Mouse (Mus musculus): ENCODE data around the gene Csrnp1. TPM values are rescaled to one million over a fixed set of nuclear protein-coding genes. Genes with fewer than 3 reads are reported as not detected.
A peak's percentile ranks its signal among the peaks of the same experiment; 100 is the strongest.

Csrnp1 gene
- polyA plus RNA-seq, 1 experiment from 2014 or later: 9.1 TPM

DNA sequence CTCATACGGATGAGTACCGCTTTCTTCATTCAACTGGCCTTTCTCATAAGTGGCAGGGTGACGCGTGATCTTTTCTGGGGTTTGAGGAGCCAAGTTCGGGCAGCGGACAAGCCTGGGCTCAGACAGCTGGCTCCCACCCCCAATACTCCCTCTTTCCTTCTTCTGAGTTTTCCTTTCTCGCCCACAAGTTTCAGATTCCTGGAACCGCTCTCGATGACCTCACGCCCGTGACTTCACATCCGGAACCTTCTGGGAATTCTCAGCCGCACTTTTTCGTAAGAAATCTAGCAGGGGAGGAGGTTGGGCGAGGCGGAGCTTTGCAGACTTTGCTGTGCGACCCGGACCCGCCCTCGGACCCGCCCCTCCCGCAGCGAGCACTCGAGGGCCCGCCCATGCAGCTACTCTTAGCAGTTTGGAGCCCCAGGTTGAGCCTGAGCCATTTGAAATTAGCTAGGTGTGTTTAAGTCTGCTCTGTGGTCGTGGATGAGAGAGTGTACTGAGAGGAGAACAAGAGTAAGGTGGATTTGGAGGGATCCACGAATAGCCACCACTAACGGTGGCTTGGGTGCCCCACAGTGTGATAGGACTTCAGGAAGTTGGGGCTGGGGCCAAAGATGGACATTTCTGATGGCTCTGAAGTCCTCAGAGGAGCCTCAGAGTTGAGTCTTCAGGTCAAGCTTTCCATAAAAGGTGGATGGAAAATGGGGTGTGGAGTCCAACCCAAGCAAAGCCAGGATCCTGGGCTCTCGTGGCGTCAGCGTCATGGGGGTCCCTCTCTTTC lies 17.7 kb upstream of the Csrnp1 start:
- Histone ChIP-seq H3K27ac (peak overlapping the region; percentile 82), H3K27me3 (no peaks in the 10 kb centered on the region), H3K4me2 (peak overlapping the region; percentile 60), H3K9me3 (no peaks in the 10 kb centered on the region), H3K4me3 (peak overlapping the region; percentile 44), H3K4me1 (peaks cover 28% of the 10 kb centered on the region), H3K9ac (peak overlapping the region; percentile 31), H3K36me3 (no peaks in the 10 kb centered on the region)
- 11% methylated on average over 31 of the region's 31 CpGs for WGBS
- peak; percentile 82 for ATAC-seq (ENCODE audit: insufficient number of reproducible peaks, low FRiP score, low TSS enrichment, low read depth)

DNA sequence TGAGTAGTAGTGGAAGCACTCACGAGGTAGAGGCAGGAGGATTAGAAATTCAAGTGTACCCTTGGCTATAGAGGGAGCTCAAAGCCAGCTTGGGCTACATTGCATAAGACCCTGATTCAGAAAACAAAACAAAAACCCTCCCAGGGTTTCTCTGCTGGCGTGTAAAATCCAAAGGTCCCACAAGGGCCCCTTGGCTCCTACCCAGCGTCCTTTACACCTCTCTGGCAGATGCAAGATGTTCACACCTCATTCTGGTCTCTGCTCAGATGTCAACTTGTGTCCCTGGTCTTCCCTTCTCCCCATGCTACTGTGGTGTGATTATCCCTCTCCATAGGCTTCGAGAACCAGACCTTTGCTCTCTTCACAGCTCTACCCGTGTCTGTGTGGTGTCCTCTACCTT lies 16.3 kb upstream of the Csrnp1 start:
- no peak for ATAC-seq (ENCODE audit: insufficient number of reproducible peaks, low FRiP score, low TSS enrichment, low read depth)
- 74% methylated on average over 5 of the region's 5 CpGs for WGBS
- H3K9me3 ChIP-seq: no peaks in the 10 kb centered on the region
- no peak overlapping the region for H3K27ac ChIP-seq
- no peak overlapping the region for H3K9ac ChIP-seq
- no peak overlapping the region for H3K4me3 ChIP-seq
- no peak overlapping the region for H3K4me2 ChIP-seq
- peaks cover 24% of the 10 kb centered on the region for H3K4me1 ChIP-seq
- H3K36me3 ChIP-seq: no peaks in the 10 kb centered on the region
- H3K27me3 ChIP-seq: no peaks in the 10 kb centered on the region

DNA sequence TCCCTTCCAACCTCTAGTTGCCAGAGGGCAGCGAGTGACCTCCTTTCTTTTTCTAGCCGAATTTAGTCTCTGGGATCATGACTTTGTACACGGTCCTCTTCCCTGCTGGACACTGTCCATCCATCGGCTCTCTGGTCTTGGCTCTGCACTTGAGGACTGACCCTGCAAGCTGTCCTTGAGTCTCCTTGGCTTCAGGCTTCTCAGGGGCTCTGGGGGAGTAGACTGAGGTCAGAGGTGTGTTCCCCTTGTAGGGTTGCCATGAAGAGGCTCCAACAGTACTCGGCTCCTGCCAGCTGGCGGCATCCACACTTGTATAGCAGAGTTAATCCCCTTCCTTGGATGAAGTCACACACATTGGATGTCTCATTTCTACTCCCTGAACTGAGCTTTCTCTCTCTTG lies 15.2 kb upstream of the Csrnp1 start:
- WGBS: 77% methylated on average over 6 of the region's 6 CpGs
- ATAC-seq (ENCODE audit: insufficient number of reproducible peaks, low FRiP score, low TSS enrichment, low read depth): no peak
- Histone ChIP-seq H3K27ac (no peak overlapping the region), H3K4me3 (no peak overlapping the region), H3K4me1 (peaks cover 22% of the 10 kb centered on the region), H3K27me3 (no peaks in the 10 kb centered on the region), H3K36me3 (no peaks in the 10 kb centered on the region), H3K9ac (no peak overlapping the region), H3K4me2 (no peak overlapping the region), H3K9me3 (no peaks in the 10 kb centered on the region)

DNA sequence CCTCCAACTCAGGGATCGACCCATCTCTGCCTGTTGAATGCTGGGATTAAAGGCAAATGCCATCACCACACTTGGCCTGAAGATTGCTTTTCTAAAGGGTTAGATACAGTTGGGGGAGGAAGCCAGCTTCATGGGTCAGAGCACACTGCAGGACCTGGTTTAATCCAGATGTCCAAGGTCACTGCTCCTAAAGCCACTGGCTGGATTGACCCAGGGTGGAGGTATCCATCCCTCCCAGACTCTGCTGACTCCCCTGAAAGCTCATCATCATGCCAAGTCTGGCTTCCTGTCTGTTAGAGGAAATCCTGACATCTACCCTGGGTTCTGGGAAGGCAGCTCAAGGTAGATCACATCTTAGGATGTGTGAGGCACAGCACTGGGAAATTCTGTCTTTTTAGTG lies 14.3 kb upstream of the Csrnp1 start:
- WGBS: 79% methylated on average over 1 of the region's 1 CpGs
- H3K36me3 ChIP-seq: no peaks in the 10 kb centered on the region
- H3K27me3 ChIP-seq: no peaks in the 10 kb centered on the region
- no peak overlapping the region for H3K9ac ChIP-seq
- no peak for ATAC-seq (ENCODE audit: insufficient number of reproducible peaks, low FRiP score, low TSS enrichment, low read depth)
- peaks cover 22% of the 10 kb centered on the region for H3K4me1 ChIP-seq
- no peak overlapping the region for H3K27ac ChIP-seq
- H3K9me3 ChIP-seq: no peaks in the 10 kb centered on the region
- no peak overlapping the region for H3K4me3 ChIP-seq
- no peak overlapping the region for H3K4me2 ChIP-seq

DNA sequence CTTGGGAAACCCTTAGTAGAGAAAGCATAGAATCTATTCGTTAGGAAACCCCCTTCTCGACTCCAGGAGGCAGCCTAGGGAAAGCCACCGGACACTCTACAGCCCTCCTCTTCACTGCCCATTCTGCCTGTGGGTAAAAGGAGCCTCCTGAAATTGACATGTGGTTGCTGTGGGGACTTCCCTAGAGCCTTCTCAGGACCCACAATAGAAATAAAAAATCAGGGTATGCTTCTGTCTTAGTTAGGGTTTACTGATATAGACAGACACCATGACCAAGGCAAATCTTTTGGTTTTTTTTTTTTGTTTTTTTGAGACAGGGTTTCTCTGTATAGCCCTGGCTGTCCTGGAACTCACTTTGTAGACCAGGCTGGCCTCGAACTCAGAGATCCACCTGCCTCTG lies 11.6 kb upstream of the Csrnp1 start:
- Histone ChIP-seq H3K9ac (no peak overlapping the region), H3K36me3 (no peaks in the 10 kb centered on the region), H3K4me1 (peaks cover 10% of the 10 kb centered on the region), H3K4me2 (no peak overlapping the region), H3K27me3 (0 out of 2 replicates have a peak, but pooled peaks cover 5% of the 10 kb centered on the region), H3K9me3 (no peaks in the 10 kb centered on the region), H3K27ac (no peak overlapping the region), H3K4me3 (no peak overlapping the region)
- 81% methylated on average over 4 of the region's 4 CpGs for WGBS
- ATAC-seq (ENCODE audit: insufficient number of reproducible peaks, low FRiP score, low TSS enrichment, low read depth): no peak

DNA sequence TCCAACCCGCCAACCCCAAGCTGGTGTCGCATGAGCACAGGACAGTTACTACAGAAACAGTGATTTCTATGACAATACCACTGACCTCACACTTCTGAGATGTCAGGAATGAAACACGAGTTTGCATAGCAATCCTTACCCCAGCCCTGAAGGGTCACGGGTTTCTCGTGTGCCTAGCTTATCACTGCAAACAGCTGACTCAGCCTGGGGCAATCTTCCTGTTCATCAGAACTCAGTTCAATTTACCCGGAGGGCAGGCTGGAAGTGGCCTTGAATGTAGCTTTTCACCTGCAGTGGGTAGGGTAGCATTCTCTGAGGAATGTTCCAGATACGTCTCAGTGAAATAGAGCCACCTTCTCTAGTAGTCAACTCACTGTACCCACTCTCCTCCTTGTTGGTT lies 9.7 kb upstream of the Csrnp1 start:
- WGBS: 66% methylated on average over 7 of the region's 7 CpGs
- Histone ChIP-seq H3K9ac (no peak overlapping the region), H3K4me3 (no peak overlapping the region), H3K27ac (no peak overlapping the region), H3K4me2 (no peak overlapping the region), H3K27me3 (0 out of 2 replicates have a peak, but pooled peaks cover 5% of the 10 kb centered on the region), H3K9me3 (no peaks in the 10 kb centered on the region), H3K4me1 (no peaks in the 10 kb centered on the region), H3K36me3 (no peaks in the 10 kb centered on the region)
- ATAC-seq (ENCODE audit: insufficient number of reproducible peaks, low FRiP score, low TSS enrichment, low read depth): no peak

DNA sequence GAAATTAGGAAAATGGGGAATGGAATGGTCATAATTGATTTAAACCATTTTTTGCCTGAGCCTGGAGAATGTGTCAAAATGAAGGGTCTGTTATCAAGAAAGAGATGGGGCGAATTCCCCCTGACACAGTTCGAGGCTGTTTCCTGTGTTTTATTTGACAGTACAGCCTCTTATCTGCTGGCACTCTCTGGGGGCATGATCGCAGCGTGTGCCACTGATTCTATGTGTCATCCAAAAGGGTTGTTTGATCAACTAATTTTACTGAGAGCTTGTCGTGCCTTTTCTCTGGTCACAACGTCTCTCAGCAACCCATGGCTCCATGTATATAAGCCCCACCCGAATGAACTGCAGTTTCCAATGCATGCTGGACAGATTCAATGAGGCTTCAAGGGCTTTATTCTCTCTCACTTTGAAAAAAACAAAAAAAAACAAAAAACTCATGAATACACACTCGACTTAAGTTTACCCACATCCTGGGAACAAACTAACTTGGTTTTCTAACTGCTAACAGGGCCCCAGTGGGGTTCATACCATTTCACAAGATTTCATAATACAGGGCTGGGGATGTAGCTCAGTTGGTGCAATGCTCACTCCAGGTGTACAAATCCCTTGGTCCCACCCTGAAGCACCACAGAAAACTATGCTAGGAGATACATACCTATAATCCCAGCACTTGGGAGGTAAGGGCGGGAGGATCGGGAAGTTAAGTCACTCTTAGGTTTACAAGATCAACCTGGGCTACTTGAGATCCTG lies 8.8 kb upstream of the Csrnp1 start:
- 74% methylated on average over 10 of the region's 10 CpGs for WGBS
- Histone ChIP-seq H3K9ac (no peak overlapping the region), H3K4me2 (no peak overlapping the region), H3K36me3 (no peaks in the 10 kb centered on the region), H3K4me3 (no peak overlapping the region), H3K4me1 (no peaks in the 10 kb centered on the region), H3K27ac (no peak overlapping the region), H3K9me3 (no peaks in the 10 kb centered on the region), H3K27me3 (0 out of 2 replicates have a peak, but pooled peaks cover 5% of the 10 kb centered on the region)
- ATAC-seq (ENCODE audit: insufficient number of reproducible peaks, low FRiP score, low TSS enrichment, low read depth): no peak

DNA sequence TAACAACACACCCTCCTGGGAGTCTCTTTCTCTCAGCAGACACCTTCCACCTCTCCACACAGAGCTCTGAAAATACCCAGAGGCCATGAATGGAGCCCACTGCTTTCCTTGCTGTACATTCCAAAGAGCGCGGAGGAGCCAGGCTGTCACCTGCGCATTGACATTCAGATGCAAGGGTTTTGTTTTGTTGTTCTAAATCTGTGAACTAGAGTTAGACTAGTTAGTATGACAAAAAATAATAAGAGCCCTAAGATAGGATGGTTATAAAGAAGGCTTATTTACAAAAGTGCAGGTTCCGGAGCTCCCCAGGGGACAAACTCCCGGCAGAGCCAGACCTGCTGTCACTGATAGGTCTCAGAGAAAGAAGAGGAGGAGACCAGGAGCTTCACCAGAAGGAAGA lies 6.9 kb upstream of the Csrnp1 start:
- Histone ChIP-seq H3K27ac (no peak overlapping the region), H3K9ac (no peak overlapping the region), H3K9me3 (no peaks in the 10 kb centered on the region), H3K36me3 (no peaks in the 10 kb centered on the region), H3K4me2 (no peak overlapping the region), H3K4me3 (no peak overlapping the region), H3K4me1 (0 out of 2 replicates have a peak, but pooled peaks cover under 1% of the 10 kb centered on the region), H3K27me3 (0 out of 2 replicates have a peak, but pooled peaks cover 5% of the 10 kb centered on the region)
- no peak for ATAC-seq (ENCODE audit: insufficient number of reproducible peaks, low FRiP score, low TSS enrichment, low read depth)
- 30% methylated on average over 5 of the region's 5 CpGs for WGBS

DNA sequence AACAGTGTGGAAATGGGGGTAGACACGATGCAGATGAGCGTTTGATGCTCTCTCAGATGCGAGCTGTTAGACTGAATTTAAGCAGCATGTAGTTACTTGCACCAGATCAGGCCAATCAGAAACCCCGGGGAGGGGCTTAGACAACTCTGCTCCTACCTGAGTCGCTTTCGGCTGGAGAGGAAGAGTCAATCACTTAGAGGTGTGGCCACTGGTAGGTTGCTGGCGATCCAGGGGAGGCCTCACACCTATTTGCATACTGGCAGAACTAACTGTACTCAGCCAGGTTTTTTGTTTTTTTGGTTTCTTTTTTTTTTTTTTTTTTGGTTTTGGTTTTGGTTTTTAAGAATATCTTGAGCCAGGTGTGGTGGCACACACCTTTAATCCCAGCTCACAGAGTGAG lies 3.8 kb upstream of the Csrnp1 start:
- H3K9ac ChIP-seq: no peak overlapping the region
- no peak overlapping the region for H3K27ac ChIP-seq
- no peak overlapping the region for H3K4me2 ChIP-seq
- H3K27me3 ChIP-seq: 0 out of 2 replicates have a peak, but pooled peaks cover 5% of the 10 kb centered on the region
- H3K4me3 ChIP-seq: no peak overlapping the region
- no peak for ATAC-seq (ENCODE audit: insufficient number of reproducible peaks, low FRiP score, low TSS enrichment, low read depth)
- 32% methylated on average over 7 of the region's 7 CpGs for WGBS
- H3K4me1 ChIP-seq: peaks cover 19% of the 10 kb centered on the region
- H3K9me3 ChIP-seq: no peaks in the 10 kb centered on the region
- no peaks in the 10 kb centered on the region for H3K36me3 ChIP-seq

DNA sequence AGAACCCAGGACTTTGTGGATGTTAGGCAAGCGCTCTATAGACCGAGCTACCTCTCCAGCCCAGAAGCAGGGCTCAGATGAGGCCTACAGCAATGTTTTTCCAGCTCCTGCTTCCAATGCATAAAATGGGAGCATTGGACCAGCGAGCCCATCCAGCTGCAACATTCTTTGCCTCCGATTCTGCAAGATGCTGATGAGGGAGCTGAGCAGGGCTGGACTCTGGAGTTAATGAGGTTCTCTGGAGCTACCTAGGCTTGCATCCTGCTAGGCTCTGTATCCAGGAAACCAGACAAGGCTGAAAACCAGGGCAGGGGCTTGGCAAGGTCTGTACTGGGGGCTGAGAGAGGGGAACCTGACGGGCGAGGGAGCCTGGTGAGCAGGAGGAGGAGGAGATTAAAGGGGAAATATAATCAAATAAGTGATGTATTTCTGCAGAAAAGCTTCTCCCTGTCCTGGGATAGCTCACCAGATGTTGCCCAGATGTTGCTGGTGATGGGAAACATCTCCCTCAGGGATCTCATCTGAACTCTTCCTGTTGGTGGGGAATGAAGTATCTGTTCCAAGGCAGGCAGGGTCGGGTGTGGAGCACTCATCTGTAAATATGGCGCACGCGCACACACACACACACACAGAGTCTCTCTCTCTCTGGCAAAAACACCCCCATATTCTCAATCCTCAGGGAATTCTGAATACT lies 1.6 kb upstream of the Csrnp1 start:
- no peak overlapping the region for H3K9ac ChIP-seq
- 44% methylated on average over 10 of the region's 10 CpGs for WGBS
- no peaks in the 10 kb centered on the region for H3K9me3 ChIP-seq
- peak overlapping the region; percentile 89 for H3K27ac ChIP-seq
- H3K36me3 ChIP-seq: no peaks in the 10 kb centered on the region
- no peaks in the 10 kb centered on the region for H3K27me3 ChIP-seq
- no peak overlapping the region for H3K4me2 ChIP-seq
- ATAC-seq (ENCODE audit: insufficient number of reproducible peaks, low FRiP score, low TSS enrichment, low read depth): no peak
- H3K4me3 ChIP-seq: no peak overlapping the region
- H3K4me1 ChIP-seq: peaks cover 41% of the 10 kb centered on the region

DNA sequence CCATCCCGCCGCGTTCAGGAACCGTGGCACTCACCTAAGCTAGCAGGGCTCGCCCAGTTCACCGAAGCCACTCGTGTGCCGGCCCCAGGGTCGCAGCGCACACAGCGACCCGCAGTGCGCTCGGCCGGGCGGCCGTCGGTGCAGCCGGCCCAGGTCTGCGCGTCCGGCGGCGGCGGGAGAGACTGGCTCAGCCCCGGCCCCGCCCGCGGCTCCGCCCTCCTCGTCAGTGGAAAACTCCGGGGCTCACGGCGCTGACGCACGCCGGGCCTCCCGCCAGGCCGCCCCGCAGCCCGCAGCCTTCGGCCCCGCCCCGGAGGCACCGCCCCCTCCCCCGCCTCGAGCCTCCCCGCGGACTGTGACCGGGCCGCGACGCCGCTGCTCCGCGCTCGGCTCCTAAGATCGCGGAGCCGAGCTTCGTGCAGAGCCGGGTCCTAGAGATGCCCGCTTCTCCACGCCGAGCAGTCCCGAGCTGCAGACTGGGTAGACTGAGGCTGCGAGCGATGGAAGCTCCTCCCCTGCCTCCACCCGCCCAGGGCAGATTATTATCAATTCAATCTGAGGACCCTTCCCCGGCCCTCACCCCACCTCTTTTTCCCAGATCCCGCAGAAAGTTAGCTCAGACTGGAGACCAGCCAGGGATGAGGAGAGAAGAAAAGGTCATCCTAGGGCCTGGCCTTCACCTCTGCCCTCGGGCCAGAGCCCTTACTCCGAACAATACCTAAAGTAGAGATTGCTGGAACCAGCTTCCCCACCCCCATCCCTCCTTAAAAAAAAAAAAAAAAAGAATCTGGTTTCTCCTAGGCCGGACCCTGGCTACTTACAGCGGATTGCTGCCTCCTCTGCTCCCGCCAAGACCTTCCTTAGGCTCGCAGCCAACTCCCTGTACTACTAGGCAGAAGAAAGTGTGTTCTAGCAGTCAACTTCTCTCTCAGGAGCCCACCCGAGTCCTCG lies 598 bp downstream of the Csrnp1 start:
- Histone ChIP-seq H3K36me3 (no peaks in the 10 kb centered on the region), H3K27me3 (no peaks in the 10 kb centered on the region), H3K27ac (peak overlapping the region; percentile 89), H3K4me2 (peak overlapping the region; percentile 98), H3K4me1 (peaks cover 54% of the 10 kb centered on the region), H3K9me3 (no peaks in the 10 kb centered on the region), H3K9ac (peak overlapping the region; percentile 65), H3K4me3 (peak overlapping the region; percentile 75)
- WGBS: under 1% methylated on average over 79 of the region's 79 CpGs
- ATAC-seq (ENCODE audit: insufficient number of reproducible peaks, low FRiP score, low TSS enrichment, low read depth): peak; percentile 78

All from limb, embryonic 15.5 days (tissue).